In genomic region chr4:136217063-136217462, GRCm38 (mm10) we compare ENCODE assay signal across 17 mouse cellular contexts. TPM values are rescaled to one million over a fixed set of nuclear protein-coding genes. Genes with fewer than 3 reads are reported as not detected.
DNase-seq lines count a peak whose midpoint lies in the region; ATAC-seq and TF ChIP-seq lines count a peak whose summit lies in the region.
"Had no signal": no experiment of that assay in that cellular context is flagged by ENCODE, and none has a peak within 500 bp of the region (broad histone marks: within the 10 kb centered on the region; RNA-seq: fewer than 3 reads in every experiment).

No protein-coding gene starts in this region.

- H3K36me3 ChIP-seq in liver, adult 2 months (ENCODE audit: control insufficient read depth, insufficient read depth, low read length): no peaks in the 10 kb centered on the region
- no peaks in the 10 kb centered on the region for H3K36me3 ChIP-seq in liver, embryonic 12.5 days
- peaks cover 13% of the 10 kb centered on the region for H3K36me3 ChIP-seq in limb, embryonic 13.5 days
- H3K36me3 ChIP-seq in lung, embryonic 14.5 days (ENCODE audit: insufficient read depth): no peaks in the 10 kb centered on the region
- no peaks in the 10 kb centered on the region for H3K36me3 ChIP-seq in forebrain, embryonic 16.5 days (ENCODE audit: control insufficient read depth, insufficient read depth)
- no peaks in the 10 kb centered on the region for H3K36me3 ChIP-seq in heart, embryonic 11.5 days (ENCODE audit: control insufficient read depth, insufficient read depth, low read length)
- H3K36me3 ChIP-seq: liver, embryonic 13.5 days had no signal

- TF ChIP-seq CTCF in liver, adult 2 months (IDR thresholded peaks at IDR 0.05; ENCODE audit: low read depth, low read length): no peak
- no peak for TF ChIP-seq CTCF in lung, embryonic 14.5 days (IDR thresholded peaks at IDR 0.05; ENCODE audit: low read depth)

- no peak for ATAC-seq in liver, embryonic 12.5 days
- no peak for ATAC-seq in limb, embryonic 13.5 days (ENCODE audit: low FRiP score, low read depth)
- no peak for ATAC-seq in lung, embryonic 14.5 days (ENCODE audit: insufficient read depth)
- ATAC-seq in forebrain, embryonic 16.5 days: no peak
- no peak for ATAC-seq in heart, embryonic 11.5 days (replicated peaks; ENCODE audit: insufficient number of reproducible peaks, low FRiP score, low TSS enrichment)
- ATAC-seq in frontal cortex, adult (ENCODE audit: low TSS enrichment): no peak
- ATAC-seq: forebrain, embryonic 13.5 days; intestine, embryonic 16.5 days had no signal

- no peaks in the 10 kb centered on the region for H3K9me3 ChIP-seq in liver, embryonic 12.5 days (replicated peaks)
- no peaks in the 10 kb centered on the region for H3K9me3 ChIP-seq in limb, embryonic 13.5 days
- no peaks in the 10 kb centered on the region for H3K9me3 ChIP-seq in lung, embryonic 14.5 days (ENCODE audit: low read depth, low read length)
- no peaks in the 10 kb centered on the region for H3K9me3 ChIP-seq in forebrain, embryonic 16.5 days (ENCODE audit: control insufficient read depth, low read length)
- H3K9me3 ChIP-seq in heart, embryonic 11.5 days (replicated peaks; ENCODE audit: control insufficient read depth, low read length): no peaks in the 10 kb centered on the region
- H3K9me3 ChIP-seq: forebrain, embryonic 13.5 days; liver, embryonic 13.5 days had no signal

- no peak overlapping the region for H3K4me2 ChIP-seq in liver, embryonic 12.5 days
- no peak overlapping the region for H3K4me2 ChIP-seq in limb, embryonic 13.5 days (replicated peaks)
- H3K4me2 ChIP-seq in lung, embryonic 14.5 days: no peak overlapping the region
- no peak overlapping the region for H3K4me2 ChIP-seq in forebrain, embryonic 16.5 days (ENCODE audit: low read length)
- H3K4me2 ChIP-seq in heart, embryonic 11.5 days: no peak overlapping the region
- H3K4me2 ChIP-seq: forebrain, embryonic 13.5 days; liver, embryonic 13.5 days had no signal

- no peaks in the 10 kb centered on the region for H3K27me3 ChIP-seq in liver, adult 2 months (ENCODE audit: control insufficient read depth, insufficient read depth, low read length)
- H3K27me3 ChIP-seq in liver, embryonic 12.5 days (replicated peaks): peaks cover 56% of the 10 kb centered on the region
- no peaks in the 10 kb centered on the region for H3K27me3 ChIP-seq in limb, embryonic 13.5 days
- no peaks in the 10 kb centered on the region for H3K27me3 ChIP-seq in lung, embryonic 14.5 days (ENCODE audit: insufficient read depth, low read length)
- H3K27me3 ChIP-seq in forebrain, embryonic 16.5 days (replicated peaks; ENCODE audit: control insufficient read depth, insufficient read depth, low read length): no peaks in the 10 kb centered on the region
- H3K27me3 ChIP-seq in heart, embryonic 11.5 days (ENCODE audit: control insufficient read depth, insufficient read depth, low read length): peaks cover 7% of the 10 kb centered on the region

- WGBS in liver, adult 2 months: 24% methylated on average over 10 of the region's 10 CpGs
- 48% methylated on average over 10 of the region's 10 CpGs for WGBS in liver, embryonic 12.5 days (ENCODE audit: insufficient replicate concordance)
- WGBS in limb, embryonic 13.5 days: 50% methylated on average over 10 of the region's 10 CpGs
- WGBS in lung, embryonic 14.5 days: 23% methylated on average over 10 of the region's 10 CpGs
- WGBS in forebrain, embryonic 16.5 days: 65% methylated on average over 10 of the region's 10 CpGs
- WGBS in heart, embryonic 11.5 days (ENCODE audit: insufficient replicate concordance): 54% methylated on average over 10 of the region's 10 CpGs

- TF ChIP-seq POLR2A in liver, adult 2 months (IDR thresholded peaks at IDR 0.05; ENCODE audit: extremely low read depth, insufficient read depth, low read length): no peak

- DNase-seq in liver, adult 2 months (ENCODE audit: extremely low read depth, low read depth, low spot score): peak; percentile 94
- DNase-seq in lung, embryonic 14.5 days: peak; percentile 45
- DNase-seq in lung, postnatal 4 days: peak; percentile 47 to 66
- DNase-seq: cerebellum, adult 9-11 months; kidney, postnatal 10 days; liver, embryonic 13.5 days; thymus, adult 18-20 months had no signal

- peaks cover 31% of the 10 kb centered on the region for H3K4me1 ChIP-seq in liver, adult 2 months (ENCODE audit: control insufficient read depth, insufficient read depth, low read length)
- peaks cover 15% of the 10 kb centered on the region for H3K4me1 ChIP-seq in liver, embryonic 12.5 days
- peaks cover 64% of the 10 kb centered on the region for H3K4me1 ChIP-seq in limb, embryonic 13.5 days
- peaks cover 19% of the 10 kb centered on the region for H3K4me1 ChIP-seq in lung, embryonic 14.5 days (ENCODE audit: insufficient read depth)
- H3K4me1 ChIP-seq in forebrain, embryonic 16.5 days (replicated peaks; ENCODE audit: control insufficient read depth, insufficient read depth, low read length): peaks cover 13% of the 10 kb centered on the region
- peaks cover 21% of the 10 kb centered on the region for H3K4me1 ChIP-seq in heart, embryonic 11.5 days (ENCODE audit: control insufficient read depth, insufficient read depth, low read length)

- H3K4me3 ChIP-seq in liver, adult 2 months (ENCODE audit: insufficient read depth, low read depth, low read length): no peak overlapping the region
- no peak overlapping the region for H3K4me3 ChIP-seq in liver, embryonic 12.5 days
- H3K4me3 ChIP-seq in limb, embryonic 13.5 days: no peak overlapping the region
- no peak overlapping the region for H3K4me3 ChIP-seq in lung, embryonic 14.5 days (ENCODE audit: low read depth, low read length)
- no peak overlapping the region for H3K4me3 ChIP-seq in forebrain, embryonic 16.5 days (replicated peaks; ENCODE audit: low read length)
- H3K4me3 ChIP-seq in heart, embryonic 11.5 days (ENCODE audit: low read depth, low read length): no peak overlapping the region
- H3K4me3 ChIP-seq: forebrain, embryonic 13.5 days; layer of hippocampus, adult 2 months; liver, embryonic 13.5 days had no signal

- H3K79me2 ChIP-seq in liver, adult 2 months (ENCODE audit: control insufficient read depth, insufficient read depth, low read length): peaks cover 16% of the 10 kb centered on the region; the same call in 1 of the 2 replicates

- H3K27ac ChIP-seq in liver, adult 2 months (replicated peaks; ENCODE audit: insufficient read depth, low read depth, low read length): peak overlapping the region; percentile 62; the same call in 1 of the 2 replicates
- H3K27ac ChIP-seq in liver, embryonic 12.5 days: no peak overlapping the region
- peak overlapping the region; percentile 72 for H3K27ac ChIP-seq in limb, embryonic 13.5 days
- no peak overlapping the region for H3K27ac ChIP-seq in lung, embryonic 14.5 days (ENCODE audit: low read depth)
- H3K27ac ChIP-seq in forebrain, embryonic 16.5 days (ENCODE audit: low read length): no peak overlapping the region
- H3K27ac ChIP-seq in heart, embryonic 11.5 days (ENCODE audit: low read depth, low read length): no peak overlapping the region
- H3K27ac ChIP-seq: forebrain, embryonic 13.5 days; layer of hippocampus, adult 2 months; liver, embryonic 13.5 days had no signal

- peak overlapping the region; percentile 14; the same call in 1 of the 2 replicates for H3K9ac ChIP-seq in liver, adult 2 months (ENCODE audit: low read depth, low read length)
- H3K9ac ChIP-seq in liver, embryonic 12.5 days: no peak overlapping the region
- no peak overlapping the region for H3K9ac ChIP-seq in limb, embryonic 13.5 days
- no peak overlapping the region for H3K9ac ChIP-seq in lung, embryonic 14.5 days
- no peak overlapping the region for H3K9ac ChIP-seq in forebrain, embryonic 16.5 days (replicated peaks; ENCODE audit: low read depth, low read length)
- no peak overlapping the region for H3K9ac ChIP-seq in heart, embryonic 11.5 days (ENCODE audit: low read depth, low read length)
- H3K9ac ChIP-seq: forebrain, embryonic 13.5 days; liver, embryonic 13.5 days had no signal

RNA-seq across cellular contexts. Expression of gene Asap3, which starts 10.9 kb away (rescaled TPM):
- 3.3 and 5.6 TPM in 2 replicates for total RNA-seq in liver, adult 2 months (2014; rRNA removed)
- polyA plus RNA-seq in liver, adult 2 months (2012; rRNA removed): 5.2 and 5.8 TPM in 2 replicates
- 1.5 and 1.9 TPM in 2 replicates for polyA plus RNA-seq in liver, embryonic 12.5 days (2016; fragmentation: Nextera tagmentation; extraction: Ambion mirVana)
- 15.1 and 16.4 TPM in 2 replicates for polyA plus RNA-seq in limb, embryonic 13.5 days (2015; fragmentation: Nextera tagmentation; extraction: Ambion mirVana)
- polyA plus RNA-seq in lung, embryonic 14.5 days (2014; fragmentation: Nextera tagmentation; extraction: Ambion mirVana): 4.4 and 5.4 TPM in 2 replicates
- 3.7 and 4.1 TPM in 2 replicates for polyA plus RNA-seq in forebrain, embryonic 16.5 days (2015; fragmentation: Nextera tagmentation; extraction: Ambion mirVana)
- 1.8 and 2.1 TPM in 2 replicates for polyA plus RNA-seq in heart, embryonic 11.5 days (2014; fragmentation: Nextera tagmentation; extraction: Ambion mirVana)
- total RNA-seq: granulocyte monocyte progenitor cell, adult 5-6 weeks; megakaryocyte-erythroid progenitor cell, adult 5-6 weeks had no signal

RNA-seq across cellular contexts. Expression of gene Tcea3, which starts 30.5 kb away (rescaled TPM):
- total RNA-seq in liver, adult 2 months (2014; rRNA removed): 34.8 and 39.3 TPM in 2 replicates
- polyA plus RNA-seq in liver, adult 2 months (2012; rRNA removed): 20.1 and 28.9 TPM in 2 replicates
- polyA plus RNA-seq in liver, embryonic 12.5 days (2016; fragmentation: Nextera tagmentation; extraction: Ambion mirVana): 9.8 and 11.1 TPM in 2 replicates
- 8.1 and 9.0 TPM in 2 replicates for polyA plus RNA-seq in limb, embryonic 13.5 days (2015; fragmentation: Nextera tagmentation; extraction: Ambion mirVana)
- polyA plus RNA-seq in lung, embryonic 14.5 days (2014; fragmentation: Nextera tagmentation; extraction: Ambion mirVana): 12.0 and 14.3 TPM in 2 replicates
- 0.44 and 1.2 TPM in 2 replicates for polyA plus RNA-seq in forebrain, embryonic 16.5 days (2015; fragmentation: Nextera tagmentation; extraction: Ambion mirVana)
- polyA plus RNA-seq in heart, embryonic 11.5 days (2014; fragmentation: Nextera tagmentation; extraction: Ambion mirVana): 56.4 and 56.7 TPM in 2 replicates
- total RNA-seq: granulocyte monocyte progenitor cell, adult 5-6 weeks; layer of hippocampus, adult 2 months; megakaryocyte-erythroid progenitor cell, adult 5-6 weeks had no signal

RNA-seq across cellular contexts. Expression of gene E2f2, which starts 44.9 kb away (rescaled TPM):
- total RNA-seq in liver, adult 2 months (2014; rRNA removed): 0.40 and 0.46 TPM in 2 replicates
- 0.75 and 0.76 TPM in 2 replicates for polyA plus RNA-seq in liver, adult 2 months (2012; rRNA removed)
- 63.4 and 69.1 TPM in 2 replicates for polyA plus RNA-seq in liver, embryonic 12.5 days (2016; fragmentation: Nextera tagmentation; extraction: Ambion mirVana)
- polyA plus RNA-seq in limb, embryonic 13.5 days (2015; fragmentation: Nextera tagmentation; extraction: Ambion mirVana): 7.9 and 8.7 TPM in 2 replicates
- polyA plus RNA-seq in lung, embryonic 14.5 days (2014; fragmentation: Nextera tagmentation; extraction: Ambion mirVana): 5.5 and 6.5 TPM in 2 replicates
- 3.9 and 4.3 TPM in 2 replicates for polyA plus RNA-seq in forebrain, embryonic 16.5 days (2015; fragmentation: Nextera tagmentation; extraction: Ambion mirVana)
- 4.8 and 5.8 TPM in 2 replicates for polyA plus RNA-seq in heart, embryonic 11.5 days (2014; fragmentation: Nextera tagmentation; extraction: Ambion mirVana)

Comparison
In these comparisons a context has a peak if more than half of its experiments do, and no peak if none do; other contexts are left out.
1. H3K27ac ChIP-seq: peak in liver, adult 2 months (single experiment) and limb, embryonic 13.5 days (single experiment); none in liver, embryonic 12.5 days (single experiment), lung, embryonic 14.5 days (single experiment), forebrain, embryonic 16.5 days (single experiment) and heart, embryonic 11.5 days (single experiment).
2. Peak in every context shown above with its lines, with median percentiles within 50 percentile points of each other: DNase-seq.